Mouse (Mus musculus) embryonic facial prominence, embryonic 15.5 days (tissue): ENCODE measurements around the gene Ctdsp2. TPM values are rescaled to one million over a fixed set of nuclear protein-coding genes. Genes with fewer than 3 reads are reported as not detected.

ENCODE experiments used
- ATAC-seq: fragments of 200-750 bp; cut with Nextera tagmentation; 2 replicates; pipeline ENCODE4 v1.8.0; 2017; ENCODE audit warnings: low read depth, moderate TSS enrichment; ENCODE audit not compliant: insufficient number of reproducible peaks, low FRiP score, low TSS enrichment
- H3K27ac ChIP-seq: fragments of 300-500 bp; sonication (generic); replicated peaks from 2 replicates; pipeline ENCODE4 v1.5.1; 2015; ENCODE audit warnings: mild to moderate bottlenecking, inconsistent platforms
- H3K27me3 ChIP-seq: fragments of 300-500 bp; sonication (generic); 2 replicates; pipeline ENCODE4 v1.6.1; 2015; ENCODE audit warnings: inconsistent platforms
- H3K36me3 ChIP-seq: fragments of 300-500 bp; sonication (generic); 2 replicates; pipeline ENCODE4 v1.6.1; 2015; ENCODE audit warnings: mild to moderate bottlenecking, inconsistent platforms
- H3K4me1 ChIP-seq: fragments of 300-500 bp; sonication (generic); 2 replicates; pipeline ENCODE4 v1.6.1; 2015; ENCODE audit warnings: inconsistent platforms
- H3K4me2 ChIP-seq: fragments of 300-500 bp; sonication (generic); replicated peaks from 2 replicates; pipeline ENCODE4 v1.6.1; 2015; ENCODE audit warnings: mild to moderate bottlenecking, inconsistent platforms
- H3K4me3 ChIP-seq: fragments of 300-500 bp; sonication (generic); replicated peaks from 2 replicates; pipeline ENCODE4 v1.5.1; 2015; ENCODE audit warnings: mild to moderate bottlenecking, inconsistent platforms
- H3K9ac ChIP-seq: fragments of 300-500 bp; sonication (generic); 2 replicates; pipeline ENCODE4 v1.6.1; 2015; ENCODE audit warnings: inconsistent platforms
- H3K9me3 ChIP-seq: fragments of 300-500 bp; sonication (generic); replicated peaks from 2 replicates; pipeline ENCODE4 v1.6.1; 2016; ENCODE audit warnings: inconsistent platforms
- WGBS: fragments of 180-500 bp; shearing (Covaris S2); methylation state at CpG from one replicate; pipeline ENCODE4 v1.1.7; 2015; 5-methylcytosine and 5-hydroxymethylcytosine counted together
- polyA plus RNA-seq: library from polyadenylated mRNA; unstranded; fragments of >200 nt; fragmentation: Nextera tagmentation; extraction: Ambion mirVana; gene quantifications from 2 replicates; pipeline ENCODE4 v1.2.1, GENCODE M21; 2015

Ctdsp2 gene
- polyA plus RNA-seq, 1 experiment from 2014 or later, result 93.9 TPM

DNA sequence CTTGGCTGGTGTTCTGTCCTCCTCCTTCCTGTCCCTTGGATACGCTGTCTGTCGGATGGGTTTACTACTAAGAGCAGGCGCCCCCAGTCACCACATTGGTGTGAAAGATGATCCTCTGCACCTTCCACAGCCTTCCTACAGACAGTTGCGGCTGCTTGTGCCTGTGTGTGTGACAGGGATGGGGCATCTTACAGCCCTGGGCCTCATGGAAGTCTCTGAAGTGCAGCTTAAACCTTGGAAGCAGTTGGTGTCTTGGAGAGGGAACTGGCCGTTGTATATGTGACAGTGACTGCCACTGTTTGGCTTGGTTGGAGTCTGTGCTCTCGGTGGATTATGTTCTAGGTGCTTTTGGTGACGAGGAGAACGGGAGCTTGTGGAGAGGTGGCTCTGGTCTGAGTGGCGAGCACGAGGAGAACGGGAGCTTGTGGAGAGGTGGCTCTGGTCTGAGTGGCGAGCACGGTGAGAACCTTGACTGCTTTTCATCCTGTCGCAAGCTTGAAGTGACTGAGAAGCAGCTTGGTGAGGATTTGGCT lies 4.7 kb downstream of the Ctdsp2 start:
- Histone ChIP-seq H3K9me3 (no peaks in the 10 kb centered on the region), H3K27me3 (no peaks in the 10 kb centered on the region), H3K4me3 (peak overlapping the region; percentile 87), H3K36me3 (0 out of 2 replicates have a peak, but pooled peaks cover 3% of the 10 kb centered on the region), H3K27ac (peak overlapping the region; percentile 79; the same call in 1 of the 2 replicates), H3K4me1 (peaks cover 79% of the 10 kb centered on the region), H3K4me2 (peak overlapping the region; percentile 72), H3K9ac (0 out of 2 replicates have a peak overlapping the region, but pooled peaks have one; percentile 16)
- no peak for ATAC-seq
- WGBS, result 36% methylated on average over 14 of the region's 14 CpGs

DNA sequence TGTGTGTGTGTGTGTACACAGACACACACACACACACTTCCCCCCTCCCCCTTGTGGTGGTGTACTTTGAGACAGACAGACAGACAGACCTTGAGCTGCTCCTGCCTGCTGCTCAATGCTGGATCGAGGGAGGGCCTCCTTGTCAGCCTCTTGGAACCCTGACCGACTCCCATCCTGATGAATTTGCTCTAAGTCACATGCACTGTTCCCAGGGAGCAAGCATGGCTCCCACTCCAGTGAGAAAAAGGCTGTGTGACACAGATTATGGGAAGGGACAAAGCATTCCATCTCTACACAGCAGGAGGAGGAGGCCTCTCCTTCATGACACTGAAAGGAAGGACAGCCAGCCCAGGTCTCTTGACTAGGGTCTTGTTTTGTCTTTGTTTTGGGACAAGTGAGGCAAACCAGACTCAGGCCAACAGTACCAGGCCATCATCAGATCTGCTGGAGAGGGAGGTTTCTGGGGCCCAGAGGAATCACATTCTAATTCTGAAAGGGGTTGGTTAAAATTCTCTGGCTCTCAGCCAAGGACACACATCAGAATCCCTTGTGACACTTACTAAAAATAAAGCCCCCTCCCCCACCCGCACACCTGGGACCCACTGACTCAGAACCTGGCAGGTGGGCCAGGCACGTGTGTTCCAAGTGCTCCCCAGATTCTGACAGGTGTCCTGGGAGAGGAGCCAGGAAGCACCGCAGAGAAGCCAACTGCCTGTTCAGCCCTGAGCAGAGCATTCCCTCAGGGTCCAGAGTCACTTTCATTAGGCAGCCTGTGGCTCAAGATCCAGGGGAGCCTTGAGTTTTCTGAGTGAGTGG lies 5.9 kb downstream of the Ctdsp2 start:
- H3K4me3 ChIP-seq, result peak overlapping the region; percentile 87

DNA sequence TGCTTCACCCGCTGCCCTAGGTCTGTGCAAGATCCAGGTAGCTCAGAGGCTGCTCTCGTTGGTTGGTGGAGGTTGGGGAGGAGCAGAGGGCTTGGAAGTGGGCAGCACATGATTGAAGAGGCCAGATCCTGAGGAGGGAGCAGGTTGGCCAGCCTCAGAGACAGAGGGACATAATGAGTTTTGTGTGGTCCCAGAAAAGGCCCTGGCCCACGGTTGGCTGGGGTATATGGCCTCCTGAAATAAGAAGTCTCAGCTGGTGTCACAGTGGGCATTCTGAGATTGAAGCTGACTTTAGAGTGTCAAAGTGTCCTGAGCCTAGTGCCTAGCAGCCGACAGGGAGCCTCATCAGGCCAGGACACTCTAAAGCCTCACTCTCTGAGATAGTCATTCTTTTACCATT lies 6.6 kb downstream of the Ctdsp2 start:
- Histone ChIP-seq H3K36me3 (0 out of 2 replicates have a peak, but pooled peaks cover 3% of the 10 kb centered on the region), H3K9ac (no peak overlapping the region), H3K27ac (peak overlapping the region; percentile 79), H3K4me1 (peaks cover 96% of the 10 kb centered on the region), H3K9me3 (no peaks in the 10 kb centered on the region), H3K27me3 (no peaks in the 10 kb centered on the region), H3K4me3 (peak overlapping the region; percentile 87), H3K4me2 (peak overlapping the region; percentile 72)
- ATAC-seq, result no peak
- 63% methylated on average over 4 of the region's 4 CpGs for WGBS

More for the DNA sequence above, 5.9 kb downstream of the Ctdsp2 start:
- Histone ChIP-seq H3K4me2 (peak overlapping the region; percentile 72), H3K9ac (peak overlapping the region; percentile 13; the same call in 1 of the 2 replicates), H3K27me3 (no peaks in the 10 kb centered on the region), H3K27ac (peak overlapping the region; percentile 79), H3K4me1 (peaks cover 90% of the 10 kb centered on the region), H3K9me3 (no peaks in the 10 kb centered on the region), H3K36me3 (0 out of 2 replicates have a peak, but pooled peaks cover 3% of the 10 kb centered on the region)
- no peak for ATAC-seq
- 34% methylated on average over 5 of the region's 5 CpGs for WGBS

DNA sequence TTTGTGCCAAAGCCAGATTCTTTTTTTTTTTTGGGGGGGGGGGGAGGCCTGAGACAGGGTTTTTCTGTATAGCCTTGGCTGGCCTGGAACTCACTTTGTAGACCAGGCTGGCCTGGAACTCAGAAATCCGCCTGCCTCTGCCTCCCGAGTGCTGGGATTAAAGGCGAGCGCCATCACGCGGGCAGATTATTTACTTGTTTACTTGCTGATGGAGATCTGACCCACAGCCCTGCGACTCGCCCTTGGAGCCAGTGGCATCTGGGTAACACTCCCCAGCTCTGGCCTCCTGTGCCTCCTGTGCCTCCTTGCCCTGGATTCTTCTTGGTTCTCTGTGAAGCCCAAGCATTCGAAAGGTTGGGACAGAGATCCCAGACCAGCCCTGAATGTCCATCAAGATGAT lies 7.1 kb downstream of the Ctdsp2 start:
- Histone ChIP-seq H3K27ac (peak overlapping the region; percentile 79), H3K4me2 (no peak overlapping the region), H3K4me3 (no peak overlapping the region), H3K9ac (no peak overlapping the region), H3K4me1 (peaks cover 99% of the 10 kb centered on the region), H3K27me3 (no peaks in the 10 kb centered on the region), H3K9me3 (no peaks in the 10 kb centered on the region), H3K36me3 (0 out of 2 replicates have a peak, but pooled peaks cover 3% of the 10 kb centered on the region)
- WGBS, result 94% methylated on average over 9 of the region's 9 CpGs
- no peak for ATAC-seq

DNA sequence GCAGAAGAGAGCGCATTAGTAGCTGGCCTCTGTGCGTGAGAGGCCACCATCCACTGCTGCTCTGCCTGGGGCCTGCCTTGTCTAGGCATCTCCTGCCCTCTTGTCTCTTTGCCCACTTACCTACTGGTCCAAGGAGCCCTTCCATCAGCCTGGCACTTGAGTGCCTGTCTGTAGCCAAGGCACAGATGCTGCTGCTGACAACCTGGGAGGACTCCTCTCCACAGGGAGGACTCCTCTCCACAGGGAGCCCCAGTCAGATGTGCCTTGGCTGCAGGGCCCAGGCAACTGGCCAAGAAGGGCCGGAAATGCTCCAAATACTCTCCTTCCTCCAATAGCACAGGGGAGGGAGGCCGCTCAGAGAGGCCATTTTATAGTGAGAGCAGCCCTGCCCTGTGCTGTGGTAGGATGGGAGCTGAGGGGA lies 8.0 kb downstream of the Ctdsp2 start:
- ATAC-seq, result peak; percentile 63
- H3K27ac ChIP-seq, result peak overlapping the region; percentile 79
- H3K36me3 ChIP-seq, result peaks cover 7% of the 10 kb centered on the region
- 37% methylated on average over 4 of the region's 4 CpGs for WGBS
- H3K9ac ChIP-seq, result no peak overlapping the region
- H3K4me2 ChIP-seq, result peak overlapping the region; percentile 26
- H3K9me3 ChIP-seq, result no peaks in the 10 kb centered on the region
- no peaks in the 10 kb centered on the region for H3K27me3 ChIP-seq
- peak overlapping the region; percentile 1; the same call in 1 of the 2 replicates for H3K4me3 ChIP-seq
- H3K4me1 ChIP-seq, result peaks cover 99% of the 10 kb centered on the region

DNA sequence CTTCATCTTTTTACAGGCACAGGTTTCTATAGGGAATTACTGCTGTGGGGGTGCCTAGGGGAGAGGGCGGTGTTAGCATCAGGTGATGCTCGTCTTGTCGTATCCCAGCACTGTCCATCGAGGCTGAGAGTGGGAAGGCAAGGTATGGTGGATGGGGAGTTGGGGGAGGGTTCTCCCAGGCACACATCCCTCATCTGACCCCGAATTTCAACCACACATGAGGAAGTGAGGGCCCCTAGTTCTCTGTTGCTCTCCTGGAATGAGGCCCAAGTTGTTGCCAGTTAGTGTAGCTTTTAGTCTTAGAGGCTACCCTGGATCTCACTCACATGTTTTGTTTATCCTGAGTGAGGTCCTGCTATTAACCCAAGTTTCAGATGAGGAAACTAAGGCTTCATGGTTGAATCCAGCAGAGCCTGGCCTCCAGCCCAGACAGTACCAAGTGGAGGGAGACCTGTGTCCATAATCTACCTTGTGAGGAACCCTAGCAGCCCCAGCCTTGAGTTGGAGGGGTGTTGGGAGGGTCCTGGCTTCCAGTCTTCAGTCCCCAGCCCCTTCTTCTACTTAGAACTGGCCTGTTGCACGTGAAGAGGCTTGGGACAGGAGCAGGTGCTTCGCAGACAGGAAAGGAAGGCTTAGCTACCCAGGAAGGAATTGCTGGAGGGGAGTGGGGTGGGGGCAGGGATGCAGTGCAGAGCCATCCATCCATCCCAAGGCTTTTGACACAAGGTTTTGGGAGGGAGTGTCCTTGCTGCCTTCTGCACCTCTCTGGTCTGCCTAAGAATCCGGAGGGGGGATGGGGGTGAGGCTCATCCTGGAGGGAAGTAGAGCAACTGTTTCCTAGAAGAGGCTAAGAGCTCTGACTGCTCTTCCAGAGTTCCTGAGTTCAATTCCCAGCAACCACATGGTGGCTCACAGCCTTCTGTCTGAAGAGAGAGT lies 8.9 kb downstream of the Ctdsp2 start:
- Histone ChIP-seq H3K4me1 (peaks cover 93% of the 10 kb centered on the region), H3K4me3 (no peak overlapping the region), H3K27me3 (no peaks in the 10 kb centered on the region), H3K9ac (no peak overlapping the region), H3K27ac (peak overlapping the region; percentile 79), H3K9me3 (no peaks in the 10 kb centered on the region), H3K4me2 (peak overlapping the region; percentile 26), H3K36me3 (peaks cover 16% of the 10 kb centered on the region)
- no peak for ATAC-seq
- 47% methylated on average over 8 of the region's 8 CpGs for WGBS

DNA sequence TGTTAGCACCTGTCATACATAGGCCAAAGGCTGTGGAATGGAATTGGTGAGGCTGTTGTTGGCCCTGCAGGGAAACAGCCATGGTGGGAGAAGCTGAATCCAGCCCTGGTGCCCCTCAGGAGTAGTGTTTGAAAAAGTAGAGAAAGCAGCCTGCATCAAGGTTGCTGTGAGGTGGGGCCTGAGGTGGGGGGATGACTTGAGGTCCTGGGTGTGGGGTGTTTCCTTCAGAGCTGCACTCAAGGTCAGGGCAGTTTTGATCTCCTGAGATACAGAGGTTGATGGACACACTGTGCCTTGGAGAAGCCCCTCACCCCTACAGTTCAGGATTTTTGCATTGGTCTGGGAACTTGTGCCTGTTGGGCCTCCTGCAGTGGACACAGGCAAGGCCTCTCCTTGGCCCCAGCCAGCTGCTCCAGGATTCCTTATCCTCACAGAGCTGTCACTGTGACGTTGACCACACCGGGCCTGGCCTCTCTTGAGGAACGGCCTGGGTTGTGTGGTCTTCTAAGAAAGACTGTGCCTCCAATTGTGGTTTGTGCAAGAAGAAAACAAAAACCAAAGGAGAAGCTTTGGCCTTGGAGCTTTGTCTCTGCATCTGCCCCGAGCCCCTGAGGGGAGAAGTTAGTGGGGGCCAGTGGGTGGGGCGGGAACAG lies 10.1 kb downstream of the Ctdsp2 start:
- no peak for ATAC-seq
- H3K36me3 ChIP-seq, result peaks cover 27% of the 10 kb centered on the region
- H3K27me3 ChIP-seq, result no peaks in the 10 kb centered on the region
- no peaks in the 10 kb centered on the region for H3K9me3 ChIP-seq
- peak overlapping the region; percentile 79; the same call in 1 of the 2 replicates for H3K27ac ChIP-seq
- 65% methylated on average over 5 of the region's 5 CpGs for WGBS
- no peak overlapping the region for H3K9ac ChIP-seq
- H3K4me2 ChIP-seq, result no peak overlapping the region
- no peak overlapping the region for H3K4me3 ChIP-seq
- peaks cover 81% of the 10 kb centered on the region for H3K4me1 ChIP-seq

DNA sequence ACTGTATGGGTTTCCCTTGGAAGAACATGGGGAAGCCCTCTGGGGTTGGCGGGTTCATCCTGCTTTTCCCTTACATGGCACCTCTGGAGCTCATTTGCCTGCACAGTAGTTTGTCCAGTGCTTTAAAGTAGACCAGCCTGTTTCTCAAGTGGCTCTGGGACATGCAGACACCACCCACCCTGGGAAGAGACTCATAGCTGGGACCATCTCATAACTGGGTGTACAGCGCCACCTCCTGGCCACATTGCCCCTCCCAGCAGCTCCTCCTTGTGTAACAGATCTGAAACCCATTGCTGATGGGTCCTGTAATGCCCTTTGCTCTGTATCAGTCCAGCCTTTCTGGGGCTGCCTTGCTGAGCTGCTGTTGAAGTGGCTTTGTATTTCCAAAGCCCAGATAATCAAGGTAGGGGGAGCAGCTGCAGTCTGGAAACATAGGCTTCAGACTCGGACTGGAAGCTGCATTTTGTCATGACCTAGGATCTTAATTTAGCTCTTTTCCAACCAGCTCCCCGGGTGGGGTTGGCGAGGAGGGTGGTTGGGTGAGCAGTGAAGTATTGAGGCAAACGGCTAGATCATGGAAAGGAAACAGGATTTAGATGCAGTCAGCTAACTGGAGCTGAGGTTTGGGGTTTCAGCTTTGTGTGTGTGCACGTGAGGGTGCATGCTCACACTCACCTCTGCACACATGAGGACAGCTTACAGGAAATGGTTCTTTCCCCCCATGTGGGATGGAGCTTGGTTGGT lies 12.0 kb downstream of the Ctdsp2 start:
- H3K9ac ChIP-seq, result no peak overlapping the region
- no peak overlapping the region for H3K4me2 ChIP-seq
- no peaks in the 10 kb centered on the region for H3K27me3 ChIP-seq
- H3K9me3 ChIP-seq, result no peaks in the 10 kb centered on the region
- H3K4me1 ChIP-seq, result peaks cover 75% of the 10 kb centered on the region
- H3K4me3 ChIP-seq, result no peak overlapping the region
- ATAC-seq, result peak; percentile 62; the same call in 1 of the 2 replicates
- H3K27ac ChIP-seq, result peak overlapping the region; percentile 58; the same call in 1 of the 2 replicates
- 54% methylated on average over 7 of the region's 7 CpGs for WGBS
- H3K36me3 ChIP-seq, result peaks cover 46% of the 10 kb centered on the region

DNA sequence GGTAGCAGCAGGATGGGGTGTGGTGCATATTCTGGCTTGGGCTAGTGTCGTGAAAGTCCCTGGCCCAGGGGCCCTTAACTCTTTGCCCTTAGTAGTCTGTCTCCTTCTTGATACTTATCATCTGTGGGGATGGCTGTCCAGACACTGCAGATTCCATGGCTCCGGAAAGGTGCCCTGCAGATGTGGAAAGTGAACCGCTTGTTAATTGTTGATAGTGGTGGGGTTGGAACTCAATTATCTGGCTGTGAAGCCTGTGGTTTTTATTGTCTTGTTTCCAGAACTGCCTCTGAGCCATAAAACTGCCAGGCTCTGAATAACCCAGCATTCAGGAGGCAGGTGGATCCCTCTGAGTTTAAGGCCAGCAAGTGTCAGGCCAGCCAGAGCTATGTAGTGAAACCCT lies 13.2 kb downstream of the Ctdsp2 start:
- H3K27ac ChIP-seq, result no peak overlapping the region
- no peaks in the 10 kb centered on the region for H3K9me3 ChIP-seq
- no peak for ATAC-seq
- no peak overlapping the region for H3K9ac ChIP-seq
- H3K36me3 ChIP-seq, result peaks cover 53% of the 10 kb centered on the region
- no peaks in the 10 kb centered on the region for H3K27me3 ChIP-seq
- H3K4me3 ChIP-seq, result no peak overlapping the region
- 70% methylated on average over 3 of the region's 3 CpGs for WGBS
- peaks cover 64% of the 10 kb centered on the region for H3K4me1 ChIP-seq
- no peak overlapping the region for H3K4me2 ChIP-seq

DNA sequence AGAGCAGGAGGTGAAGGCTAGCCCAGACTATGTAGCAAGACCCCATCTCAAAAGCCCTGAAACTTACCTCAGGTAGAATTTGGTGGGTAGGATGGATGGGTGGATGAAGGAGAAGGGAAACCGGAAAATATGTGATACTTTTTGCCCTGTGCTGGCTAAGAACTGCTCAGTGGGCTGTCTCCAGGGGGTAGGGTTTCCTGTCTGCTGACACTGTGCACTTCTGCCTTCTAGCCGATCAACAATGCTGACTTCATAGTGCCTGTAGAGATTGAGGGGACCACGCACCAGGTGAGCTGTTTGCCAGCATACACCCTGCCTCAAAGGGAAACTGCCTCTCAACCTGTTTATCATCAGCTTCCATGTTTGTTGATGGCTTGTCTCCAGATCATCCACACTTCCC lies 15.1 kb downstream of the Ctdsp2 start:
- H3K27ac ChIP-seq, result no peak overlapping the region
- H3K4me3 ChIP-seq, result no peak overlapping the region
- 87% methylated on average over 3 of the region's 3 CpGs for WGBS
- H3K4me1 ChIP-seq, result peaks cover 50% of the 10 kb centered on the region
- ATAC-seq, result no peak
- no peaks in the 10 kb centered on the region for H3K9me3 ChIP-seq
- H3K9ac ChIP-seq, result no peak overlapping the region
- no peaks in the 10 kb centered on the region for H3K27me3 ChIP-seq
- no peak overlapping the region for H3K4me2 ChIP-seq
- H3K36me3 ChIP-seq, result peaks cover 65% of the 10 kb centered on the region
